Mouse (Mus musculus): ENCODE results near the gene Ddx28. TPM values are rescaled to one million over a fixed set of nuclear protein-coding genes. Genes with fewer than 3 reads are reported as not detected.
A peak's percentile ranks its signal among the peaks of the same experiment; 100 is the strongest.
"Not testable (repeated sequence)": the region's sequence is repeated elsewhere in the genome, so short reads cannot be mapped to it uniquely, and the experiment has no call there.

Gene Ddx28
- polyA plus RNA-seq, 1 experiment, result 8.0 TPM

- H3K27ac ChIP-seq (ENCODE audit: insufficient read depth, low read depth, low read length), result no peak within 1 kb of the TSS
These were observed 20.8 kb downstream of the Ddx28 start, which contains the start of gene Dus2 for GRCm38 (mm10) chr8:105990856-105991387. Dus2 (plus strand) TSS chr8:105991337.

GRCm38 (mm10) chr8:105988546-105988945 lies 23.1 kb downstream of the Ddx28 start:
- TF ChIP-seq CTCF (conservative IDR thresholded peaks at IDR 0.05; ENCODE audit: insufficient read depth, insufficient read length, low read depth, low read length) (no peak), POLR2A (IDR thresholded peaks at IDR 0.05; ENCODE audit: low read depth, low read length) (no peak)
- Histone ChIP-seq H3K27me3 (replicated peaks; ENCODE audit: control insufficient read depth, insufficient read depth, low read length) (no peaks in the 10 kb centered on the region), H3K36me3 (ENCODE audit: control insufficient read depth, insufficient read depth, low read length) (no peaks in the 10 kb centered on the region), H3K27ac (ENCODE audit: insufficient read depth, low read depth, low read length) (no peak overlapping the region), H3K4me3 (ENCODE audit: insufficient read depth, low read depth, low read length) (no peak overlapping the region), H3K4me1 (ENCODE audit: control insufficient read depth, insufficient read depth, low read length) (no peaks in the 10 kb centered on the region)
- WGBS, result 87% methylated on average over 11 of the region's 11 CpGs
- DNase-seq, result no peak

More at GRCm38 (mm10) chr8:105990856-105991387, 20.8 kb downstream of the Ddx28 start, which contains the start of gene Dus2:
- H3K36me3 ChIP-seq (ENCODE audit: control insufficient read depth, insufficient read depth, low read length), result no peaks in the 10 kb centered on the region
- peak; percentile 83 for DNase-seq
- WGBS, result 8% methylated on average over 15 of the region's 15 CpGs
- no peaks in the 10 kb centered on the region for H3K4me1 ChIP-seq (ENCODE audit: control insufficient read depth, insufficient read depth, low read length)
- TF ChIP-seq CTCF (conservative IDR thresholded peaks at IDR 0.05; ENCODE audit: insufficient read depth, insufficient read length, low read depth, low read length) (peak; percentile 98), POLR2A (IDR thresholded peaks at IDR 0.05; ENCODE audit: low read depth, low read length) (no peak)
- H3K4me3 ChIP-seq (ENCODE audit: insufficient read depth, low read depth, low read length), result no peak within 1 kb of the TSS
- H3K27me3 ChIP-seq (replicated peaks; ENCODE audit: control insufficient read depth, insufficient read depth, low read length), result no peaks in the 10 kb centered on the region

- H3K4me3 ChIP-seq (ENCODE audit: insufficient read depth, low read depth, low read length); H3K27me3 ChIP-seq (replicated peaks; ENCODE audit: control insufficient read depth, insufficient read depth, low read length); H3K36me3 ChIP-seq (ENCODE audit: control insufficient read depth, insufficient read depth, low read length); H3K4me1 ChIP-seq (ENCODE audit: control insufficient read depth, insufficient read depth, low read length); DNase-seq; H3K27ac ChIP-seq (ENCODE audit: insufficient read depth, low read depth, low read length): not testable (repeated sequence)
- 83% methylated on average over 11 of the region's 11 CpGs for WGBS
These were observed 28.3 kb downstream of the Ddx28 start for GRCm38 (mm10) chr8:105983406-105983805.

GRCm38 (mm10) chr8:105981146-105981545 lies 30.5 kb downstream of the Ddx28 start:
- Histone ChIP-seq H3K36me3 (ENCODE audit: control insufficient read depth, insufficient read depth, low read length) (no peaks in the 10 kb centered on the region), H3K4me1 (ENCODE audit: control insufficient read depth, insufficient read depth, low read length) (no peaks in the 10 kb centered on the region), H3K27me3 (replicated peaks; ENCODE audit: control insufficient read depth, insufficient read depth, low read length) (no peaks in the 10 kb centered on the region), H3K27ac (ENCODE audit: insufficient read depth, low read depth, low read length) (no peak overlapping the region), H3K4me3 (ENCODE audit: insufficient read depth, low read depth, low read length) (no peak overlapping the region)
- DNase-seq, result no peak
- TF ChIP-seq CTCF (conservative IDR thresholded peaks at IDR 0.05; ENCODE audit: insufficient read depth, insufficient read length, low read depth, low read length) (no peak; the same call in 1 of the 2 replicates), POLR2A (IDR thresholded peaks at IDR 0.05; ENCODE audit: low read depth, low read length) (no peak)
- 74% methylated on average over 1 of the region's 1 CpGs for WGBS

GRCm38 (mm10) chr8:105979325-105979724 lies 32.4 kb downstream of the Ddx28 start, which contains the start of gene Dpep3:
Dpep3 (minus strand) TSS chr8:105979429.
- TF ChIP-seq POLR2A (IDR thresholded peaks at IDR 0.05; ENCODE audit: low read depth, low read length) (no peak), CTCF (conservative IDR thresholded peaks at IDR 0.05; ENCODE audit: insufficient read depth, insufficient read length, low read depth, low read length) (no peak)
- Histone ChIP-seq H3K36me3 (ENCODE audit: control insufficient read depth, insufficient read depth, low read length) (no peaks in the 10 kb centered on the region), H3K4me1 (ENCODE audit: control insufficient read depth, insufficient read depth, low read length) (no peaks in the 10 kb centered on the region), H3K27ac (ENCODE audit: insufficient read depth, low read depth, low read length) (no peak within 1 kb of the TSS), H3K4me3 (ENCODE audit: insufficient read depth, low read depth, low read length) (no peak within 1 kb of the TSS), H3K27me3 (replicated peaks; ENCODE audit: control insufficient read depth, insufficient read depth, low read length) (no peaks in the 10 kb centered on the region)
- DNase-seq, result no peak
- WGBS, result 94% methylated on average over 15 of the region's 15 CpGs

- Histone ChIP-seq H3K27ac (ENCODE audit: insufficient read depth, low read depth, low read length) (no peak overlapping the region), H3K4me1 (ENCODE audit: control insufficient read depth, insufficient read depth, low read length) (no peaks in the 10 kb centered on the region), H3K36me3 (ENCODE audit: control insufficient read depth, insufficient read depth, low read length) (no peaks in the 10 kb centered on the region), H3K4me3 (ENCODE audit: insufficient read depth, low read depth, low read length) (no peak overlapping the region), H3K27me3 (replicated peaks; ENCODE audit: control insufficient read depth, insufficient read depth, low read length) (no peaks in the 10 kb centered on the region)
- WGBS, result 75% methylated on average over 7 of the region's 7 CpGs
- TF ChIP-seq CTCF (conservative IDR thresholded peaks at IDR 0.05; ENCODE audit: insufficient read depth, insufficient read length, low read depth, low read length) (no peak), POLR2A (IDR thresholded peaks at IDR 0.05; ENCODE audit: low read depth, low read length) (no peak)
- DNase-seq, result no peak
These were observed 36.3 kb downstream of the Ddx28 start for GRCm38 (mm10) chr8:105975363-105975762.

GRCm38 (mm10) chr8:105971019-105971720 lies 40.5 kb downstream of the Ddx28 start:
- no peak for TF ChIP-seq POLR2A (IDR thresholded peaks at IDR 0.05; ENCODE audit: low read depth, low read length)
- no peak for TF ChIP-seq CTCF (conservative IDR thresholded peaks at IDR 0.05; ENCODE audit: insufficient read depth, insufficient read length, low read depth, low read length)
- H3K4me3 ChIP-seq (ENCODE audit: insufficient read depth, low read depth, low read length), result no peak overlapping the region
- H3K27me3 ChIP-seq (replicated peaks; ENCODE audit: control insufficient read depth, insufficient read depth, low read length), result no peaks in the 10 kb centered on the region
- no peaks in the 10 kb centered on the region for H3K4me1 ChIP-seq (ENCODE audit: control insufficient read depth, insufficient read depth, low read length)
- no peak for DNase-seq
- H3K27ac ChIP-seq (ENCODE audit: insufficient read depth, low read depth, low read length), result no peak overlapping the region
- no peaks in the 10 kb centered on the region for H3K36me3 ChIP-seq (ENCODE audit: control insufficient read depth, insufficient read depth, low read length)
- 79% methylated on average over 8 of the region's 8 CpGs for WGBS
